Mouse (Mus musculus) CH12.LX (cell line): ENCODE measurements around the gene Klk11.

Experiments used
- CTCF ChIP-seq, 2 experiments: IDR thresholded peaks in 1 of 2; conservative IDR thresholded peaks in 1 of 2; 2 replicates each; pipeline ENCODE4 v1.5.1; 2011 to 2012; ENCODE audit warnings: low read depth in 2 of 2, low read length in 2 of 2, improper control_type of control experiment in 1 of 2, inconsistent platforms in 1 of 2, mild to moderate bottlenecking in 1 of 2, moderate library complexity in 1 of 2
- EP300 ChIP-seq: IDR thresholded peaks from 2 replicates; pipeline ENCODE4 v1.6.1; 2011; ENCODE audit warnings: low read length, improper control_type of control experiment
- RAD21 ChIP-seq: IDR thresholded peaks from 2 replicates; pipeline ENCODE4 v1.6.1; 2011; ENCODE audit warnings: low read depth, mild to moderate bottlenecking, low read length, improper control_type of control experiment, moderate library complexity
- SIN3A ChIP-seq: IDR thresholded peaks from 2 replicates; pipeline ENCODE4 v1.6.1; 2012; ENCODE audit warnings: low read length, improper control_type of control experiment, inconsistent platforms
- SMC3 ChIP-seq: IDR thresholded peaks from 2 replicates; pipeline ENCODE4 v1.6.1; 2011; ENCODE audit warnings: low read depth, low read length, improper control_type of control experiment
- TBP ChIP-seq: conservative IDR thresholded peaks from 2 replicates; pipeline ENCODE4 v1.6.1; 2011; ENCODE audit warnings: low read depth, low read length, improper control_type of control experiment

- TF ChIP-seq RAD21: no peak
- TF ChIP-seq CTCF (conservative IDR thresholded peaks at IDR 0.05 in 1 of 2, IDR thresholded peaks at IDR 0.05 in 1 of 2; ENCODE audit: low read depth in 2 of 2, low read length in 2 of 2): no peak
- no peak for TF ChIP-seq EP300
- no peak for TF ChIP-seq SMC3
- TF ChIP-seq TBP: no peak
- no peak for TF ChIP-seq SIN3A
Measured at GRCm38 (mm10) chr7:43827706-43828105, 53.3 kb downstream of the Klk11 start.
